Mouse (Mus musculus) kidney, adult 2 months (tissue): ENCODE measurements around the gene Pgs1. TPM values are rescaled to one million over a fixed set of nuclear protein-coding genes. Genes with fewer than 3 reads are reported as not detected.

ENCODE experiments used
- DNase-seq: peaks from one replicate; pipeline ENCODE4 v3.0.0; 2021
- H3K27ac ChIP-seq: fragments of 200-500 bp; 2 replicates; pipeline ENCODE4 v1.5.1; 2012; ENCODE audit warnings: low read depth, low read length, control low read depth, inconsistent platforms; ENCODE audit not compliant: insufficient read depth
- H3K27me3 ChIP-seq: fragments of 200-500 bp; replicated peaks from 2 replicates; pipeline ENCODE4 v1.6.1; 2012; ENCODE audit warnings: mild to moderate bottlenecking, moderate library complexity, low read length, inconsistent platforms; ENCODE audit not compliant: control insufficient read depth, insufficient read depth
- H3K36me3 ChIP-seq: fragments of 200-500 bp; 2 replicates; pipeline ENCODE4 v1.6.1; 2012; ENCODE audit warnings: mild to moderate bottlenecking, moderate library complexity, low read length, inconsistent platforms; ENCODE audit not compliant: control insufficient read depth, insufficient read depth
- H3K4me1 ChIP-seq: fragments of 200-500 bp; 2 replicates; pipeline ENCODE4 v1.6.1; 2011; ENCODE audit warnings: low read length; ENCODE audit not compliant: control insufficient read depth, insufficient read depth
- H3K4me3 ChIP-seq: fragments of 200-500 bp; 2 replicates; pipeline ENCODE4 v1.5.1; 2011; ENCODE audit warnings: mild to moderate bottlenecking, low read depth, low read length, control low read depth; ENCODE audit not compliant: insufficient read depth
- CTCF ChIP-seq: fragments of 200-500 bp; conservative IDR thresholded peaks from 2 replicates; pipeline ENCODE4 v1.5.1; 2011; ENCODE audit warnings: low read depth, mild to moderate bottlenecking, control low read depth, low read length, moderate library complexity, mixed read lengths; ENCODE audit not compliant: insufficient read depth, insufficient read length
- POLR2A ChIP-seq: fragments of 200-500 bp; IDR thresholded peaks from one replicate; pipeline ENCODE4 v1.6.1; 2011; ENCODE audit warnings: low read depth, low read length, control low read depth
- WGBS: fragments of 180-500 bp; shearing (Covaris S2); methylation state at CpG from one replicate; pipeline ENCODE4 v1.1.7; 2018; 5-methylcytosine and 5-hydroxymethylcytosine counted together
- polyA plus RNA-seq: library from polyadenylated mRNA; depleted of rRNA; stranded (reverse); fragments of >200 nt; gene quantifications from 2 replicates; pipeline ENCODE4 v1.2.3, GENCODE M21; 2012

Gene Pgs1
- polyA plus RNA-seq, 1 experiment: 29.7 TPM

DNA sequence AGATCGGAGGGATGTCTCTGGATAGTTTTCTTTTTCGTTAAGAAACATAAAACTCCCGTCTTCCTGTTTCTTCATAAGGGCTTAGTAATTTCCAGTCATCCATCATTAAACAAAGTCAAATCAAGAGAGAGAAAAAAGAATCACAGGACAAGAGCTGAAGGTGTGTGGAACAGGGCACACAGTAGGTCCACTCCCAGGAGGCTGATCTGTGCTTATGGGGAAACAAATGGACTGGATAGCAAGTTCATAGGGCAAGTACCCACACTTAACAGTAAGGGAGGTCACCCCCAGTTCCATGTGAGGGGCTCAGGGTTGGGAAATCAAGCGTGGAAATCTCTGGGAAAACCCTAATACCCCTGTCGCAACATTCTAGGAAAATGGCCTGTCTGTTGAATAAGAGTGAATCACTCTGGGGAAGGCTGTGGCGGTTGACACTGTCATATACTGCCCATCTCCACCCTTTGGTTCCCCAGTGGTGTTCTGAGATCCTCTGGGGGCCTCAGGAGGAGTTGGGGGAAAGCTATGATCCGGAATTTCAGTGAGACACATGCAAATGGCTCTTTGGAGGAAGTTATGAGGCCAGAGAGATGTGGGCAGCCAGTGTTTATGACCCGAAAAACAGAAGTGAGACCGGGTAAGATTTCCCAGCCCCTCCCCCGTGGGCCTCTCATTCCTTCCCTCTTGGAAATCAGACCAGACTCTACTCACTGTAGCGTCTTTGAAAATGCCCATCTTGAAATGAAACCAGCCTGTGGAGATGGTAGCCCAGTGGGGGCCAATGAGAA lies 39.7 kb upstream of the Pgs1 start:
- H3K36me3 ChIP-seq: no peaks in the 10 kb centered on the region
- DNase-seq: no peak
- H3K4me1 ChIP-seq: 0 out of 2 replicates have a peak, but pooled peaks cover 2% of the 10 kb centered on the region
- no peaks in the 10 kb centered on the region for H3K27me3 ChIP-seq
- TF ChIP-seq CTCF: no peak
- no peak for TF ChIP-seq POLR2A
- 46% methylated on average over 11 of the region's 11 CpGs for WGBS
- no peak overlapping the region for H3K4me3 ChIP-seq
- H3K27ac ChIP-seq: no peak overlapping the region

DNA sequence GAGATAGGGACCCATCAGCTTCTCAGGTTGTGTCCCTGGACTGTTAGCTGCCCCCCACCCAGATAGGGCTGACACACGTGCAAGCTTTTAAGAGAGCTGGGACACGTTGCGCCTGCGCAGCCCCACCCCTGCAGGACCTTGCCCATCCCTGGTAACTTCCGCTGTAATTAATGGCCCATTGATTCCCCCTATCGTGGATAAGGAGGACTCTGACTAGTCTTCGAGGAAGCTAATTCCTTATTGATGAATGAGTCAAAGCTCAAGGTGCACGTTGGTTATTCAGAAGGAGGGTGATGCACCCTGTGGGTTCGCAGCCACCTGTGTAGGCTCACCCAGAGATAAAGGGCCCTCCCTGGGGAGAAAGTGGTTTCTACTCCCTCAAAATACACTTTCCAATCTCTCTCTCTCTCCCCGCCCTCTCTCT lies 39.1 kb upstream of the Pgs1 start:
- no peaks in the 10 kb centered on the region for H3K27me3 ChIP-seq
- 48% methylated on average over 10 of the region's 10 CpGs for WGBS
- H3K4me1 ChIP-seq: 0 out of 2 replicates have a peak, but pooled peaks cover 2% of the 10 kb centered on the region
- H3K4me3 ChIP-seq: no peak overlapping the region
- DNase-seq: no peak
- no peaks in the 10 kb centered on the region for H3K36me3 ChIP-seq
- no peak overlapping the region for H3K27ac ChIP-seq
- TF ChIP-seq CTCF (no peak), POLR2A (no peak)

DNA sequence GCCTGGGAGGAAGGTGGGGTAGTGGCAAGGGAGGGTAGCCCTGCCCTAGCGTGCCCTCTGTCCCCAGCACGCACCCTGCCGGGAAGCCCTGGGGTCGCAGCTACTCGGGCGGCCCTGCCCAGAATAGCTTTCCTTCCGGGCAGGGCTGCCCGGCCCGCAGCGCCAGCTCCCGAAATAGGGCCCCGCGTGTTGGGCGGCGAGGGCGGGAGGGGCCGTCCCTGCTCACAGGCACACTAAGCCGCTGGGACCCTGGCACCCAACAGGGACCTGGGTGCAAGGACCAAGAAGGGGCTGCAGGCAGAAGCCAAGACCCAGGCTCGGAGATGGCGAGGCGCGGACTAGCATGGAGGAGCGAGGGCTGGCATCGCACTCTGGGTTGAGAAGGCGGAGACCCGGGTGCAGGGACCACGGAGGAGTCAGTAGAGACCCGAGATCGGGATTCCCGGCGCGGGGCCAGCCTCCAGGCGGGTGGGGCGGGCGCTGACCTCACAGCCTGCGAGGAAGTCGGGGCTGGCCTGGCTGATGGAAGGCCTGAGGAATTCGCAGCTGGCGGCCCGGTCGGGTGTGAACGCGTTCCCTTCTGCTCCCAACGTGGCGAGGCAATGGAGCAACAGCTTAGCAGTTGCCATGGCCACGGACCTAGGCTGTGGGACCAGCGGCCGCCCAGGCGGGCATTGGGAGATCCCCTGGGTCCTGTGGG lies 36.5 kb upstream of the Pgs1 start:
- no peaks in the 10 kb centered on the region for H3K27me3 ChIP-seq
- H3K4me3 ChIP-seq: peak overlapping the region; percentile 39
- 8% methylated on average over 49 of the region's 49 CpGs for WGBS
- 0 out of 2 replicates have a peak, but pooled peaks cover 2% of the 10 kb centered on the region for H3K4me1 ChIP-seq
- no peaks in the 10 kb centered on the region for H3K36me3 ChIP-seq
- H3K27ac ChIP-seq: peak overlapping the region; percentile 82
- peak; percentile 80 for DNase-seq
- TF ChIP-seq CTCF (no peak), POLR2A (no peak)

DNA sequence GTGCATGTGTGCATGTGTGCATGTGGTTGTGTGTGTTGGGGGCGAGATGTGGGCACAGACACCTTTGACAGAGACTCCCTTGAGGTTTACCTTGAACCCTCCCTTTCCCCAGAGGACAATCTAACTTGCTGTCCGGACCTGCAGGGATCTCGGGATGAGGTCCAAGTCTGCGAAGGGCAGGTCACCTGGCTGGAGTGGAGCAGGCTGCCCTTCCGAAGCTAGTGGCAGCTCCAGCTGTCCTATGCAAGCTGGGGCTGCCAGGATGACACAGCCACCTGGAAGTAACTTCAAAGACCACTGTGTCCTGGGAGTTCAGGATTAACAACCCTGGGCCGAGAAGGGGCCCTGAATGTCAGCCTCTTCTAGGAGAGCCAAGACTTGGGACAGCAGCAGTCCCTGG lies 34.7 kb upstream of the Pgs1 start:
- H3K4me1 ChIP-seq: 0 out of 2 replicates have a peak, but pooled peaks cover 2% of the 10 kb centered on the region
- no peaks in the 10 kb centered on the region for H3K27me3 ChIP-seq
- no peaks in the 10 kb centered on the region for H3K36me3 ChIP-seq
- WGBS: 80% methylated on average over 6 of the region's 6 CpGs
- H3K4me3 ChIP-seq: no peak overlapping the region
- TF ChIP-seq POLR2A (no peak), CTCF (no peak)
- no peak for DNase-seq
- no peak overlapping the region for H3K27ac ChIP-seq

DNA sequence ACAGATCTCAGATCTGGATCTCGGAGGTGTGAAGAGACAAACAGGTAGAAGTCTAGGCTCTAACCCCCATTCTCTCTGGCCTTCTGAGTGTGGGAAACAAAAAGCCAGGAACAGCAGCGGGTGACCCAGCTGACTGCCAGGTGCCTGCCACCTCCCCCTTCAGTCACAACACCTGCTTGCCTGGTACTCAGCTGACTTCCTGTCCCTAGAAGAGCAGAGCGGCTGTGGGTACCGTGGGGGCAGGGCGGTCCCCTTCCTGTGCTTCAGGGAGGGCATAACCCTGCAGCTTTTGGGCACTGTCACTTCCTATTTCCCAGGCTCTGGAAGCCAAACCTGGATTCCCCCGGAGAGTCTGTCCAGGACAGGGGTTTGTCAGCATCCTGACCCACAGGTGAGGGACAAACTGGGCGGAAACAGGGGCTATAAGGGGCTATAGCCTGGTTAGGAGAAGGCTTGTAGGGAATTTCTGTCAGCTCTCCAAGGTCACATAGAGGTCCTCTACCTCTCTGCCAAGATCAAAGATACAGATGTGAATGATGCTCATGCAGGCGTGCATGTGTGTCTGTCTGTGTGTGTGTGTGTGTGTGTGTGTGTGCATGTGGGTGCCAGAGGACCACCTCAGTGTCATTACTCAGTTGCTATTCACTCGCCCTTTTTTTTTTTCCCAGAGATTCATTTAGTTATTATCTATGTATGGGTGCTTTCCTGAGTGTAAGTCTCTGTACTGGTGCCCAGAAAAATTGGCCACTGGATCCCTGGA lies 33.7 kb upstream of the Pgs1 start:
- no peak overlapping the region for H3K4me3 ChIP-seq
- H3K36me3 ChIP-seq: no peaks in the 10 kb centered on the region
- no peak for TF ChIP-seq POLR2A
- no peak for TF ChIP-seq CTCF
- H3K27me3 ChIP-seq: no peaks in the 10 kb centered on the region
- H3K27ac ChIP-seq: 0 out of 2 replicates have a peak overlapping the region, but pooled peaks have one; percentile 14
- DNase-seq: peak; percentile 58
- 57% methylated on average over 9 of the region's 9 CpGs for WGBS
- H3K4me1 ChIP-seq: 0 out of 2 replicates have a peak, but pooled peaks cover 2% of the 10 kb centered on the region

DNA sequence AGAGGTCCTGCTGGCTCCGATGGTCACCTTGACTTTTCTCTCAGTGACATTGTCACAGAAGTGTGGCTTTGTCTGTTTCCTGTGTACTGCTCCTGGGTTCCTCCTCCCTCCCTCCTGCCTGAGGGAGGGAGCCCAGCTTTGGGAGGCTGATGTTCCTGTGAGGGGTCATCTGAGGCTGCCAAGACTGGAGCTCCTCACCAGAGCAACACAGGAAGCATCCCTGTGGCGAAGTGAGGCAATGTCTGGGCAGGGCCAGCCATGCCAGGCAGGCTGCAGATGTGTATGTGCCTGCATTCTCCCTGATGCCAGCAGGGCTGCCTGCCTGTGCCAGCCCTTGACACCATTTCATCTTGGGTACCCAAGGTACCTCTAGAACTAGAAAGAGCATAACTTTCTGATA lies 32.0 kb upstream of the Pgs1 start:
- Histone ChIP-seq H3K4me1 (0 out of 2 replicates have a peak, but pooled peaks cover 2% of the 10 kb centered on the region), H3K4me3 (no peak overlapping the region), H3K36me3 (no peaks in the 10 kb centered on the region), H3K27me3 (no peaks in the 10 kb centered on the region), H3K27ac (no peak overlapping the region)
- 35% methylated on average over 2 of the region's 2 CpGs for WGBS
- no peak for TF ChIP-seq CTCF
- TF ChIP-seq POLR2A: no peak
- DNase-seq: no peak

DNA sequence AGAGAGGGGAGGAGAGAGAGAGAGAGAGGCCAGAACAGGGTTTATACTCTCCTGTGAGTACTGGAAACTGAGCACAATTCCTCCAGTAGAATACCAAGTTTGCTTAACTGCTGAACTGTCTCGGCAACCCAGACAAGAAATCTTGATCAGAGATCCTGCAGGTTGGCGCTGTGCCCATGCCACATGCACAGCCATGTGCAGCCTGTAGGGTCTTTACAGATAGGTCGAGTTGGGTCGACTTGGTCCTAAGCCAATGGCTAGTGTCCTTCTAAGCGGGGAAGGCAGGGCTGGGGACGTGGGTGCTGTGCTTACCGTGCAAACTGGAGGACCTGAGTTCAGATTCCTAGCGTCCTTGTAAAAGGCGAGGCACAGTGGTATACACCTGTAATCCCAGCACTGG lies 31.3 kb upstream of the Pgs1 start:
- Histone ChIP-seq H3K4me1 (peaks cover 6% of the 10 kb centered on the region; the same call in 1 of the 2 replicates), H3K27ac (no peak overlapping the region), H3K36me3 (no peaks in the 10 kb centered on the region), H3K27me3 (no peaks in the 10 kb centered on the region), H3K4me3 (no peak overlapping the region)
- 75% methylated on average over 9 of the region's 9 CpGs for WGBS
- no peak for DNase-seq
- no peak for TF ChIP-seq POLR2A
- TF ChIP-seq CTCF: no peak
